Mouse (Mus musculus) midbrain, embryonic 15.5 days (tissue): Measurements from ENCODE around the gene Rps11. TPM values are rescaled to one million over a fixed set of nuclear protein-coding genes. Genes with fewer than 3 reads are reported as not detected.

Experiments
- ATAC-seq: fragments of 200-750 bp; cut with Nextera tagmentation; replicated peaks from 2 replicates; pipeline ENCODE4 v1.8.0; 2017; ENCODE audit warnings: moderate TSS enrichment
- H3K27ac ChIP-seq: fragments of 300-500 bp; sonication (generic); 2 replicates; pipeline ENCODE4 v1.5.1; 2015; ENCODE audit warnings: mild to moderate bottlenecking, inconsistent platforms
- H3K27me3 ChIP-seq: fragments of 300-500 bp; sonication (generic); replicated peaks from 2 replicates; pipeline ENCODE4 v1.6.1; 2015; ENCODE audit warnings: inconsistent platforms
- H3K36me3 ChIP-seq: fragments of 300-500 bp; sonication (generic); replicated peaks from 2 replicates; pipeline ENCODE4 v1.6.1; 2015; ENCODE audit warnings: inconsistent platforms
- H3K4me1 ChIP-seq: fragments of 300-500 bp; sonication (generic); 2 replicates; pipeline ENCODE4 v1.6.1; 2015; ENCODE audit warnings: inconsistent platforms
- H3K4me2 ChIP-seq: fragments of 300-500 bp; sonication (generic); 2 replicates; pipeline ENCODE4 v1.6.1; 2015; ENCODE audit warnings: inconsistent platforms, mild to moderate bottlenecking, moderate library complexity
- H3K4me3 ChIP-seq: fragments of 300-500 bp; sonication (generic); 2 replicates; pipeline ENCODE4 v1.5.1; 2015; ENCODE audit warnings: mild to moderate bottlenecking, inconsistent platforms
- H3K9ac ChIP-seq: fragments of 300-500 bp; sonication (generic); 2 replicates; pipeline ENCODE4 v1.6.1; 2015; ENCODE audit warnings: mild to moderate bottlenecking, inconsistent platforms
- H3K9me3 ChIP-seq: fragments of 300-500 bp; sonication (generic); 2 replicates; pipeline ENCODE4 v1.6.1; 2016; ENCODE audit warnings: inconsistent platforms
- WGBS: fragments of 180-500 bp; shearing (Covaris S2); methylation state at CpG from one replicate; pipeline ENCODE4 v1.1.7; 2015; ENCODE audit warnings: mixed read lengths; 5-methylcytosine and 5-hydroxymethylcytosine counted together
- polyA plus RNA-seq: library from polyadenylated mRNA; unstranded; fragments of >200 nt; fragmentation: Nextera tagmentation; extraction: Ambion mirVana; gene quantifications from 2 replicates; pipeline ENCODE4 v1.2.1, GENCODE M21; 2015

Rps11 gene
- polyA plus RNA-seq, 1 experiment from 2014 or later: 742 TPM

- Histone ChIP-seq H3K4me1 (peaks cover 8% of the 10 kb centered on the region; the same call in 1 of the 2 replicates), H3K27me3 (no peaks in the 10 kb centered on the region), H3K4me3 (no peak overlapping the region), H3K9ac (no peak overlapping the region), H3K36me3 (no peaks in the 10 kb centered on the region), H3K4me2 (no peak overlapping the region), H3K27ac (no peak overlapping the region), H3K9me3 (no peaks in the 10 kb centered on the region)
- 84% methylated on average over 1 of the region's 1 CpGs for WGBS
- no peak for ATAC-seq
Observed at GRCm38 (mm10) chr7:45138403-45138802, 14.2 kb upstream of the Rps11 start.

DNA sequence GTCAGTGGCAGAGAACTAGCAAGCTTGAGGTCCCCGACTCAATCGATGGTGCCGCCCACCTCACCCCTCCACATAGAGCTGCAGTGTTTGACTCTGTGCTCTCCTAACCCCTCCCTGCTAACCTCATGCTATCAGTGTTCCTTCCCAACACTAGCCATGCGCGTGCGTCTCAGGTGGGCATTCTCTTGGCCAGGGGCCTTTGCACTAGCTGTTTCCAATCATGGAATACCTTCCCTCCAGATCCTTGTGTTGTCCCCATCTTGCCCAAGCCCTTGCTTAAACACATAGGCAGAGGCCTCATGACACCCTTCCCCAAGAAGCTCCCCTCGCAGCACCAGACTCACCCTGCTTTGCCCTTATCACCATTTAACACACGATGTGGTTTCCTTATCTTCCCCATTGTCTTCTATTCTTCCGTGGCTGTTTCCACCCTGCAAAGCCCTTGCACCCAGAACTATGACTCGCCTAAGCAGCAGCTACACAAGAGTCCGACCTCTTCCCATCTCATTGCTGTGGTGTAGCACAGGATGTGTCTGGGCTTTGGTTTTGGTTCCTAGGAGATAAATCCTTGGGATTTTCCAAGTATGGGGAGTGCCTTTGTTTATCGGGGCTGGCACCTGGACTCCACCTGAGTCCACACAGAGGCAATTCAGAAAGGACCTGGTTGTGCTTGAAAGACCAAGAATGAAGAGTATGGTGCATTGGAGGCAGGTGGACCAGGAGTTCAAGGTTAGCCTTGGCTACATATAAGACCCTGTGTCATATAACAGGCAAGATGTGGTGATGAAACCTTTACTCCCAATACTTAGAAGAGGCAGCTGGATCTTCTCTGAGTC is 13.2 kb upstream of the Rps11 start:
- Histone ChIP-seq H3K9me3 (no peaks in the 10 kb centered on the region), H3K4me3 (no peak overlapping the region), H3K4me1 (peaks cover 8% of the 10 kb centered on the region; the same call in 1 of the 2 replicates), H3K27ac (no peak overlapping the region), H3K36me3 (no peaks in the 10 kb centered on the region), H3K9ac (no peak overlapping the region), H3K27me3 (no peaks in the 10 kb centered on the region), H3K4me2 (no peak overlapping the region)
- ATAC-seq: no peak
- WGBS: 83% methylated on average over 12 of the region's 12 CpGs

GRCm38 (mm10) chr7:45135993-45136567 is 11.8 kb upstream of the Rps11 start, which contains the start of the genes Gm45713 and Flt3l:
Gm45713 (minus strand) TSS chr7:45136231.
Flt3l (minus strand) TSS chr7:45136432.
- Histone ChIP-seq H3K4me2 (peak within 1 kb of the TSS; percentile 61), H3K27me3 (no peaks in the 10 kb centered on the region), H3K4me1 (peaks cover 8% of the 10 kb centered on the region; the same call in 1 of the 2 replicates), H3K27ac (no peak within 1 kb of the TSS), H3K9ac (peak within 1 kb of the TSS; percentile 41; the same call in 1 of the 2 replicates), H3K36me3 (no peaks in the 10 kb centered on the region), H3K4me3 (peak within 1 kb of the TSS; percentile 38), H3K9me3 (no peaks in the 10 kb centered on the region)
- ATAC-seq: peak; percentile 79
- WGBS: 4% methylated on average over 29 of the region's 29 CpGs

GRCm38 (mm10) chr7:45135370-45135769 is 11.1 kb upstream of the Rps11 start:
- Histone ChIP-seq H3K4me2 (no peak overlapping the region), H3K4me1 (peaks cover 8% of the 10 kb centered on the region; the same call in 1 of the 2 replicates), H3K27ac (no peak overlapping the region), H3K27me3 (no peaks in the 10 kb centered on the region), H3K9ac (no peak overlapping the region), H3K36me3 (no peaks in the 10 kb centered on the region), H3K9me3 (no peaks in the 10 kb centered on the region), H3K4me3 (no peak overlapping the region)
- WGBS: 85% methylated on average over 3 of the region's 3 CpGs
- no peak for ATAC-seq

DNA sequence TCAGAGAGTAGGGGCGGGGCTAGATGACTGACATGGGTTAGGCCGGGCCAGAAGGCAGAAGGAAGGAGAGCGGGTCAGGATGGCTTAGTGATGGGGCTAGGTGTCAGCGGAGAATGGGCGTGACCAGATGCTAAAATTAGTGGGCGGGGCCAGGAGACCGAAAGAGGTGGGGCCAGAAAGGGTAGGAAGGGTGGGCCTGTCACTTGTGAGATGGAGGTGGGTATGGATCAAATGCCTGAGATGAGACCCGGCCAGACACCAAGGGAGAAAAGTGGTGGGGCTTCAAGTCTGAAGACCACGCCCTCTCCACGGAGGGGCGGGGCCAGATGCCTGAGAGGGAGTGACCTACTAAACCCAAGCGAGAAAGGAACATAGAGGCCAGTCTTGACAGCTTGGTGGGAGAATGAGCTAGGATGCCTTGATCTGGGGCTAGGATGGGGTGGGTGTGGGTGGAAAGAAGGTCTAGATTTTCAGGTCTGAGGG is 10.3 kb upstream of the Rps11 start:
- Histone ChIP-seq H3K27ac (no peak overlapping the region), H3K36me3 (no peaks in the 10 kb centered on the region), H3K4me3 (no peak overlapping the region), H3K4me1 (peaks cover 10% of the 10 kb centered on the region; the same call in 1 of the 2 replicates), H3K9ac (no peak overlapping the region), H3K27me3 (no peaks in the 10 kb centered on the region), H3K9me3 (no peaks in the 10 kb centered on the region), H3K4me2 (no peak overlapping the region)
- 8% methylated on average over 12 of the region's 12 CpGs for WGBS
- no peak for ATAC-seq

DNA sequence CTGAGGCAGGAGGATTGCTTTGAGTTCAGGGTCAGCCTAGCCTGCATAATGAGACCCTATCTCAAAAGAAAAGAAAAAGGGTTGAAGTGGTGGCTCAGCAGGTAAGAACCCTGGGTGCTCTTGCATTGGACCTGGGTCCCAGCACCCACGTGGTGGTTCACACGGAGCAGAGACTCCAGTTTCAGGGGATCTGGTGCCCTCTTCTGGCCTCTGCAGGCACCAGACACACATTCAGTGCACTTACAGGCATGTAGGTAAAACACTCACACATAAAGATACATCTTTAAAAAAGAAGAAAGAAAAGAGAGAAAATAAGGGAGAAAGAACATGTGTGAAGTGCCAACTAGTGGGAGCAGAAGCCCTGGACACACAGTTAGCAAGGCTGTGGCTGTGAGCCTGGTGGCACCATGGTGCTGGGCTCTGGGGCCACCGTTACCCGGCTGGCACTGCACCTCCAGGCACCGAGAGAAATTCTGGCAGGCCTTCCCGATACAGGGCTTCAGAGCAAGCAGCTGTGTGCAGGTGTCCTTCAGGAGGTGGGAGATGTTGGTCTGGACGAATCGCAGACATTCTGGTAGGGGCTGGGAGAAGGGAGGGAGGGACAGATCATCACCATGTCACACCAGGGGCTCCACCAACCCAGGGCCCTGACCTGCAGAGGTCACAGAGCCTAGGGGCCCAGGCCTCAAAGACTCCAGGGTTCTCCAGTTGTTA is 9.4 kb upstream of the Rps11 start:
- 75% methylated on average over 8 of the region's 8 CpGs for WGBS
- no peak for ATAC-seq

GRCm38 (mm10) chr7:45131850-45132249 is 7.6 kb upstream of the Rps11 start:
- Histone ChIP-seq H3K9ac (no peak overlapping the region), H3K36me3 (peaks cover 5% of the 10 kb centered on the region; the same call in 1 of the 2 replicates), H3K27me3 (no peaks in the 10 kb centered on the region), H3K27ac (no peak overlapping the region), H3K4me1 (peaks cover 25% of the 10 kb centered on the region), H3K4me3 (no peak overlapping the region), H3K9me3 (no peaks in the 10 kb centered on the region), H3K4me2 (no peak overlapping the region)
- no peak for ATAC-seq
- 79% methylated on average over 11 of the region's 11 CpGs for WGBS

More for the DNA sequence above, 9.4 kb upstream of the Rps11 start:
- H3K9me3 ChIP-seq: no peaks in the 10 kb centered on the region
- H3K27ac ChIP-seq: no peak overlapping the region
- no peak overlapping the region for H3K4me3 ChIP-seq
- H3K9ac ChIP-seq: no peak overlapping the region
- H3K36me3 ChIP-seq: no peaks in the 10 kb centered on the region
- no peak overlapping the region for H3K4me2 ChIP-seq
- H3K4me1 ChIP-seq: peaks cover 16% of the 10 kb centered on the region; the same call in 1 of the 2 replicates
- H3K27me3 ChIP-seq: no peaks in the 10 kb centered on the region

DNA sequence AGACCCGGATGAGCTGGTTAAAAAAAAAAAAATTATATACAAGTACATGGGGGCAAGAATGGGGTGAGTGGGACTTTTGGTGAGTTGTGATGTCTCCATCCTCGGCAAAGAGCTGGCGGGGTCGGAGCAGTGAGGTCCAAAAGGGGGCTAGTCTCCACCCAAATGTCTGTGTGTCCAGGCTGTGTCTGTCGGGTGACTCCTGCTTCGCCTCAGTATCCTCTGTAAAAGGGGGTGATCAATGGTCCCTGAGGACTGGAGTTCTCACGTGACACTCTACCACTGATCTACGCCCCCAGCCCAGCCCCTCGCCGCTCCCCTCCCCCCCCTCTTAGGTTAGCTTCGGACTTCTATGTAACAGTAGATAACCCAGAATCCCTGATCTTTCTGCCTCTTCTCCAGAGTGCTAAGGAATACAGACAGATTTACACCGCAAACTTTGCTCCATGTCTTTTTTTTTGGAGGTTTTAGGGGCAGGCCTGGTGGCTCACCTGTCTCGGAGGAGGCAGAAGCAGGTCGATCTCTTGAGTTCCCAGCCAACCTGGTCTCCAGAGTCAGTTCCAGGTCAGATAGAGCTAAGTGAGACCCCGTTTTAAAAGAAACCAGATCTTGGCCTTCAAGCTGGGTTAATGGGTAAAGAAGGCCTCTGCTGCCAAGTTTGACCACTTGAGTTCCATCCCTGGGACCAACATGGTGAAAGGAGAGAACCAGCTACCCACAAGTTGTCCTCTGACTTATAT is 5.7 kb upstream of the Rps11 start:
- Histone ChIP-seq H3K27ac (peak overlapping the region; percentile 93; the same call in 1 of the 2 replicates), H3K4me1 (peaks cover 35% of the 10 kb centered on the region), H3K36me3 (peaks cover 23% of the 10 kb centered on the region), H3K4me3 (peak overlapping the region; percentile 66), H3K9me3 (no peaks in the 10 kb centered on the region), H3K9ac (no peak overlapping the region), H3K4me2 (peak overlapping the region; percentile 64), H3K27me3 (no peaks in the 10 kb centered on the region)
- 55% methylated on average over 15 of the region's 15 CpGs for WGBS
- ATAC-seq: no peak

DNA sequence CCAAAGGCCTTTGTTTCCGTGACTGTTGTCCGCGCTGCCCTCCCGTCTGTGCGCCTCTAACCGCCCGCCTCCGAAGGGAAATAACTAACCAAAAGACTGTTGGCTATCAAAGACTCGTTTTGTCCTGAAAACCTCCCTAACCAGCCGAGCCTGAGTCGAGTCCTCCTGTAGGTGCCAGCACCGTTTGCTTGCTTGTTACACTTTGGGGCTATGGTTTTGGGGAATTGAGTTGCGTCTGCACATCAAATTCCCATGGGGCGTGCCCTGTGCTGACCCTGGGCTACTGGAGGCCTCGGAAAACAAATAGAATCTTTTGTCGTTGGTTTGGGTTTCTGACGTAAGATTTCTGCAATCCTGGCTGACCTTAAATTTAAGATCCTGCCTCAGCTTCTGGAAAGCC is 5.1 kb upstream of the Rps11 start:
- H3K4me1 ChIP-seq: peaks cover 39% of the 10 kb centered on the region
- H3K4me3 ChIP-seq: peak overlapping the region; percentile 66
- WGBS: 1% methylated on average over 17 of the region's 17 CpGs
- H3K9ac ChIP-seq: peak overlapping the region; percentile 54
- H3K4me2 ChIP-seq: peak overlapping the region; percentile 64
- peaks cover 23% of the 10 kb centered on the region for H3K36me3 ChIP-seq
- H3K27ac ChIP-seq: peak overlapping the region; percentile 93
- H3K9me3 ChIP-seq: no peaks in the 10 kb centered on the region
- H3K27me3 ChIP-seq: no peaks in the 10 kb centered on the region
- no peak for ATAC-seq

- Histone ChIP-seq H3K27ac (peak within 1 kb of the TSS; percentile 93), H3K9ac (peak within 1 kb of the TSS; percentile 92), H3K4me2 (peak within 1 kb of the TSS; percentile 83), H3K36me3 (peaks cover 23% of the 10 kb centered on the region), H3K4me1 (peaks cover 39% of the 10 kb centered on the region), H3K27me3 (no peaks in the 10 kb centered on the region), H3K4me3 (peak within 1 kb of the TSS; percentile 66), H3K9me3 (no peaks in the 10 kb centered on the region)
- peak; percentile 94 for ATAC-seq
- WGBS: under 1% methylated on average over 48 of the region's 48 CpGs
Observed at GRCm38 (mm10) chr7:45128624-45129246, 4.5 kb upstream of the Rps11 start, which contains the start of gene Rpl13a. Rpl13a (minus strand) TSS chr7:45128761.

DNA sequence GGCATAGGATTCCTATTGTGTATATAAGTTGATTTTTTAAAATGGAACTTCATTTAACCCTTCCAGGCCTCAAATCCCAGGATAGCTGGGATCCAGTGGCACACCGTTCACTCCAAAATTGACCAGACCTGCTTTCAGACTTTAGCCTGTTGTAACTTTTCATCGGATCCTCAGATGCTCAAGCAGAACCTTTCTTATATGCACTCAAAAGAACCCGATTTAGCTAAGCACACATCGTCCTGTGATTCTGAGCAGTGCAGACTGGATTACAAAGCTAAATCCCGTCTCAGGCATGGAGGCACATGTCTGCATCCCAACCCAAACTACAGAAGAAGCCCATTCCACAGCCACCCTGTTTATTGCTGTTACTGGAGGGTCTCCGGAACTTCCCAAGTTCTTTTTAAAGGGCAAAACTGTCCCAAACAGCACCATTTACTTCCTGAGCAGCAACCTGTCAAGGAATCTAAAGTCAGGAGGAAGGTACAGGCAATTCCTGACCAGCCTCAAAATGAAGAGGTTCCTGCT is 3.5 kb upstream of the Rps11 start:
- H3K27me3 ChIP-seq: no peaks in the 10 kb centered on the region
- peaks cover 23% of the 10 kb centered on the region for H3K36me3 ChIP-seq
- H3K9ac ChIP-seq: peak overlapping the region; percentile 92
- peak overlapping the region; percentile 81 for H3K27ac ChIP-seq
- WGBS: 2% methylated on average over 6 of the region's 6 CpGs
- H3K4me3 ChIP-seq: peak overlapping the region; percentile 66
- peaks cover 47% of the 10 kb centered on the region for H3K4me1 ChIP-seq
- no peak for ATAC-seq
- peak overlapping the region; percentile 83 for H3K4me2 ChIP-seq
- no peaks in the 10 kb centered on the region for H3K9me3 ChIP-seq
